Mouse (Mus musculus): ENCODE data around the gene Ric8b.

- TF ChIP-seq CTCF (IDR thresholded peaks at IDR 0.05) (no peak), POLR2A (IDR thresholded peaks at IDR 0.05; ENCODE audit: insufficient read depth, low read depth, low read length) (no peak), EP300 (IDR thresholded peaks at IDR 0.05; ENCODE audit: insufficient read depth, low read depth, low read length) (no peak)
These were observed 37.4 kb upstream of the Ric8b start for GRCm38 (mm10) chr10:84879823-84880571.

Measured in heart, adult 2 months (tissue).